Mouse (Mus musculus): Measurements from ENCODE around the gene Ctf2. TPM values are rescaled to one million over a fixed set of nuclear protein-coding genes. Genes with fewer than 3 reads are reported as not detected.

Gene Ctf2
- polyA plus RNA-seq, 1 experiment from 2014 or later, result 0.36 TPM

DNA sequence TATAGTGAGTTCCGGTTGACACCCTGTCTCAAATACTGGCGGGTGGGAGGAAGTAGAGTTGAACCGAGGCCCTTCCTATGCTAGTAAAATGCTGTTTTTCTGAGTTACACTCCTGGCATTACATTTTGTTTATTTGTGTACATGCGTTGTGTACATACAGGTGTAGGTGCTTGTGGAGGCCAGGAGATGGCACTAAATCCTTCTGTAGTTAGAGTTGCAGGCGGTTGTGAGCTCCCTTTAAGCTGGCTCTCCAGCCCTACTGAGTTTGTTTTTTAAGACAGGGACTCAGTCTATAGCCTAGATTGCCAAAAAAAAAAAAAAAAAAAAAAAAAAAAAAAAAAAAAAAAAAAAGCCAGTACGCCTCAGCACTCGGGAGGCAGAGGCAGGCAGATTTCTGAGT lies 4.1 kb downstream of the Ctf2 start:
- 89% methylated on average over 7 of the region's 7 CpGs for WGBS
- Histone ChIP-seq H3K4me1 (no peaks in the 10 kb centered on the region), H3K36me3 (ENCODE audit: poor library complexity, severe bottlenecking) (no peaks in the 10 kb centered on the region), H3K27me3 (no peaks in the 10 kb centered on the region), H3K9me3 (replicated peaks) (no peaks in the 10 kb centered on the region), H3K4me3 (no peak overlapping the region), H3K4me2 (no peak overlapping the region), H3K9ac (no peak overlapping the region), H3K27ac (no peak overlapping the region)
- no peak for ATAC-seq

DNA sequence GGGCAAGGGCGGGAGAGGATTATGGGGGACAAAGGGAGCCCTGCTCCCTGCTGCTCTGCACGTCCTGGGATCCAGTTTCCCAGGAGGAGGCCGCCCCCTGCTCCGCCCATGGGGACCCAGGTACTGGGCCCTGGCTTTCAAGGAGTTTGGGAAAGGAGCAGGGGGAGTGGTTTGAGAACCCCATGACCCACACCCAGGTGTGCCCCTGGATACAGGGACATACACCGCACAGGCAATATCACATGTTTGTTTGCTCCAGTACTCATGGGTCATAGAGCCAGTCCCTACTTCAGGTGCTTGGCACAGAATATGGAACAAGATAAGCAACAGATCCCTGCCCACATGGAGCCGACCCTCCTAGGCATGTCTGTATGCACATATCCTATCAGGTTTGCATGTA lies 6.0 kb downstream of the Ctf2 start:
- Histone ChIP-seq H3K9ac (no peak overlapping the region), H3K4me2 (no peak overlapping the region), H3K9me3 (replicated peaks) (no peaks in the 10 kb centered on the region), H3K36me3 (ENCODE audit: poor library complexity, severe bottlenecking) (no peaks in the 10 kb centered on the region), H3K27me3 (no peaks in the 10 kb centered on the region), H3K27ac (no peak overlapping the region), H3K4me1 (no peaks in the 10 kb centered on the region), H3K4me3 (no peak overlapping the region)
- WGBS, result 48% methylated on average over 6 of the region's 6 CpGs
- no peak for ATAC-seq

DNA sequence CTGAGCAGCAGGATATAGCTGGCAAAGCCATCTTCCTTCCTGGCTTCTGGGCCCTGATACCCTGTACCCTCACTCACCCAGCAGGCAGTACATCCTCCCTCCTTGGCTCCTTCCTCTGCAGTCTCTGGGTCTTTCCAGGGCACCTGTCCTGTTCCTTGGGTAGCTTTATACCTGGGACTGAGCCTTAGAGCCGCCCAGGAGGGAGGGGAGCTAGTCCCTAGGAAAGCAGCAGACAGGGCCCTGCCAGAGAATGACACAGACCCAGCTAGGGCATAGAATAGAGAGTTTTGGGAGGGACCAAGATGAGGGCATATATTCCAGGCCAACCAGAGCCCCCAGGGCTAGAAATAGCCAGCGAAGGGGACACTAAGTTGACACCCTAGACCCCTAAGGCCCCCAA lies 6.5 kb downstream of the Ctf2 start:
- Histone ChIP-seq H3K9ac (no peak overlapping the region), H3K9me3 (replicated peaks) (no peaks in the 10 kb centered on the region), H3K27ac (no peak overlapping the region), H3K4me3 (no peak overlapping the region), H3K4me2 (no peak overlapping the region), H3K4me1 (no peaks in the 10 kb centered on the region), H3K36me3 (ENCODE audit: poor library complexity, severe bottlenecking) (no peaks in the 10 kb centered on the region), H3K27me3 (no peaks in the 10 kb centered on the region)
- WGBS, result 18% methylated on average over 2 of the region's 2 CpGs
- no peak for ATAC-seq

DNA sequence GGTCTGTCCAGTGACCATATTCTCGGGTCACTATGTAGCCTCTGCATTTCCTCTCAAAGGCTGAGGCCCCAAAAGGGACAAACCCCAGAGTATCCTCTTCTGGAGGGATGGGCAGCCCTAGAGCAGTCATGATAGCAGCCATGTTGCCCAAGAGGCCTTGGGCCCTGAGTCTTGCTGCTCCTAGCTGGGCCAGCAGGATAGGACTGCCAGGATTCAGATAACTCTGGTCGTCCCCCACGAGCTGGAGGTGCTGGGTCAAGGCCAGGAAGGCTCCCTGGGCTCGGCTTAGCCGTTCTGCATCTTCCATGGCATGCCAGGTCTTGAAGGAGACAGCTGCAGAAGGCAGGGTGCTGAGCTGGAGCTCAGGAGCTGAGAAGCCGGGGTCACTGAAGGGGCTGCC lies 12.7 kb downstream of the Ctf2 start:
- H3K4me1 ChIP-seq, result peaks cover 9% of the 10 kb centered on the region
- ATAC-seq, result no peak
- no peaks in the 10 kb centered on the region for H3K9me3 ChIP-seq (replicated peaks)
- H3K4me2 ChIP-seq, result no peak overlapping the region
- no peaks in the 10 kb centered on the region for H3K36me3 ChIP-seq (ENCODE audit: poor library complexity, severe bottlenecking)
- no peak overlapping the region for H3K4me3 ChIP-seq
- WGBS, result 94% methylated on average over 6 of the region's 6 CpGs
- H3K27me3 ChIP-seq, result no peaks in the 10 kb centered on the region
- no peak overlapping the region for H3K9ac ChIP-seq
- H3K27ac ChIP-seq, result no peak overlapping the region

DNA sequence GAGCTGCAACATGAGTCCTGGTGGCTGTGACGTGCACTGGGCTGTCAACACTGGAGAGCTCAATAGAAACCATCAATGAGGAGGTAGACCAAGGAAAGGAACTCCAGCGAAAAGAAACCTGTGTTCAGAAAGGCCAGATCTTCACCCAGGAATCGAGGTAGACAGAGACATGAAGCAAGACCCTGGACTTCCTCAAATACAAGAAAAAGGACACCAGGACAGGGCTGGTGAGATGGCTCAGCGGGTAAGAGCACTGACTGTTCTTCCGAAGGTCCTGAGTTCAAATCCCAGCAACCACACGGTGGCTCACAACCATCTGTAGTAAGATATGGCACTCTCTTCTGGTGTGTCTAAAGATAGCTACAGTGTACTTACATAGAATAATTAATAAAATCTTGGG lies 13.6 kb downstream of the Ctf2 start:
- H3K27ac ChIP-seq, result no peak overlapping the region
- no peak overlapping the region for H3K4me2 ChIP-seq
- H3K4me3 ChIP-seq, result no peak overlapping the region
- WGBS, result 89% methylated on average over 6 of the region's 6 CpGs
- peaks cover 11% of the 10 kb centered on the region for H3K4me1 ChIP-seq
- no peak overlapping the region for H3K9ac ChIP-seq
- no peaks in the 10 kb centered on the region for H3K27me3 ChIP-seq
- H3K36me3 ChIP-seq (ENCODE audit: poor library complexity, severe bottlenecking), result no peaks in the 10 kb centered on the region
- ATAC-seq, result no peak
- H3K9me3 ChIP-seq (replicated peaks), result no peaks in the 10 kb centered on the region

- H3K9me3 ChIP-seq (replicated peaks), result no peaks in the 10 kb centered on the region
- peak overlapping the region; percentile 65 for H3K4me2 ChIP-seq
- no peaks in the 10 kb centered on the region for H3K36me3 ChIP-seq (ENCODE audit: poor library complexity, severe bottlenecking)
- ATAC-seq, result peak; percentile 61
- peaks cover 23% of the 10 kb centered on the region for H3K4me1 ChIP-seq
- peak overlapping the region; percentile 36 for H3K4me3 ChIP-seq
- H3K27ac ChIP-seq, result no peak overlapping the region
- WGBS, result under 1% methylated on average over 37 of the region's 41 CpGs
- no peaks in the 10 kb centered on the region for H3K27me3 ChIP-seq
- H3K9ac ChIP-seq, result peak overlapping the region; percentile 66
These were observed 15.0 kb downstream of the Ctf2 start for GRCm38 (mm10) chr7:127716992-127717391.

- no peak overlapping the region for H3K9ac ChIP-seq
- no peak overlapping the region for H3K4me2 ChIP-seq
- H3K27me3 ChIP-seq, result no peaks in the 10 kb centered on the region
- WGBS, result 94% methylated on average over 4 of the region's 4 CpGs
- no peak overlapping the region for H3K27ac ChIP-seq
- ATAC-seq, result no peak
- H3K36me3 ChIP-seq (ENCODE audit: poor library complexity, severe bottlenecking), result no peaks in the 10 kb centered on the region
- no peak overlapping the region for H3K4me3 ChIP-seq
- peaks cover 30% of the 10 kb centered on the region for H3K4me1 ChIP-seq
- H3K9me3 ChIP-seq (replicated peaks), result no peaks in the 10 kb centered on the region
These were observed 17.1 kb downstream of the Ctf2 start for GRCm38 (mm10) chr7:127714816-127715215.

- Histone ChIP-seq H3K36me3 (ENCODE audit: poor library complexity, severe bottlenecking) (no peaks in the 10 kb centered on the region), H3K4me3 (peak within 1 kb of the TSS; percentile 32), H3K27ac (peak within 1 kb of the TSS; percentile 88), H3K9me3 (replicated peaks) (no peaks in the 10 kb centered on the region), H3K9ac (peak within 1 kb of the TSS; percentile 53), H3K27me3 (no peaks in the 10 kb centered on the region), H3K4me2 (peak within 1 kb of the TSS; percentile 64), H3K4me1 (peaks cover 40% of the 10 kb centered on the region)
- WGBS, result 2% methylated on average over 28 of the region's 28 CpGs
- peak; percentile 63 for ATAC-seq
These were observed 19.2 kb downstream of the Ctf2 start, which contains the start of gene Ctf1 for GRCm38 (mm10) chr7:127712461-127713385. Gene Ctf1 (plus strand): TSS chr7:127712736.

- no peak for ATAC-seq
- no peak overlapping the region for H3K9ac ChIP-seq
- H3K4me1 ChIP-seq, result peaks cover 40% of the 10 kb centered on the region
- peaks cover 1% of the 10 kb centered on the region; the same call in 1 of the 2 replicates for H3K36me3 ChIP-seq (ENCODE audit: poor library complexity, severe bottlenecking)
- no peak overlapping the region for H3K4me3 ChIP-seq
- H3K27me3 ChIP-seq, result no peaks in the 10 kb centered on the region
- H3K27ac ChIP-seq, result peak overlapping the region; percentile 88
- no peak overlapping the region for H3K4me2 ChIP-seq
- WGBS, result 72% methylated on average over 3 of the region's 3 CpGs
- H3K9me3 ChIP-seq (replicated peaks), result no peaks in the 10 kb centered on the region
These were observed 20.5 kb downstream of the Ctf2 start for GRCm38 (mm10) chr7:127711456-127711855.

- Histone ChIP-seq H3K9me3 (replicated peaks) (no peaks in the 10 kb centered on the region), H3K27me3 (no peaks in the 10 kb centered on the region), H3K36me3 (ENCODE audit: poor library complexity, severe bottlenecking) (peaks cover 6% of the 10 kb centered on the region; the same call in 1 of the 2 replicates), H3K4me1 (peaks cover 40% of the 10 kb centered on the region), H3K9ac (no peak overlapping the region), H3K4me3 (no peak overlapping the region), H3K27ac (peak overlapping the region; percentile 88; the same call in 1 of the 2 replicates), H3K4me2 (no peak overlapping the region)
- WGBS, result 85% methylated on average over 3 of the region's 3 CpGs
- no peak for ATAC-seq
These were observed 20.9 kb downstream of the Ctf2 start for GRCm38 (mm10) chr7:127711031-127711430.

DNA sequence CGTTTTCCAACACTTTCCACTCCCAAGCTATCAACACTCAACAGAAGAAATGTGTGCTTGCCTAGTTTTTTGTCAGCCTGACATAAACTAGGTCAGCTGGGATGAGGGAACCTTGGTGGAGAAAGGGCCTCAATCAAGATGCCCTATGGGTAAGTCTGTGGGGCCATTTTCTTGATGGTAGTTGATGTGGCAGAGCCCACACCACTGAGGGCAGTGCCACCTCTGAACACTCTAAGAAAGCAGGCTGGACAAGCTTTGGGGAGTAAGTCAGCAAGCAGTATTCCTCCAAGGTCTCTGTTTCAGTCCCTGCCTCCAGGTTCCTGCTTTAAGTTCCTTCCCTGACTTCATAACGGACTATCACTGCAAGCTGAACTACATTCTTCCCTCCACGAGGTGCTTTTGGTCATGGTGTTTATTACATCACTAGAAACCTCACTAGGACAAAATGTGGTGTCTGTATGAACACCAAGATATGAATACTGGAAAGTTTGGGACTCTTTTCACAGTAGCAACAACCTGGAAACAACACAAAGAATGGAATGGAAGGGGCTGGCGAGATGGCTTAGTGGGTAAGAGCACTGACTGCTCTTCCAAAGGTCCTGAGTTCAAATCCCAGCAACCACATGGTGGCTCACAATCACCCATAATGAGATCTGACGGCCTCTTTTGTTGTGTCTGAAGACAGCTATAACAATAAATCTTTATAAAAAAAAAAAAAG lies 22.5 kb downstream of the Ctf2 start:
- H3K9me3 ChIP-seq (replicated peaks), result no peaks in the 10 kb centered on the region
- H3K36me3 ChIP-seq (ENCODE audit: poor library complexity, severe bottlenecking), result peaks cover 21% of the 10 kb centered on the region
- 77% methylated on average over 5 of the region's 5 CpGs for WGBS
- no peaks in the 10 kb centered on the region for H3K27me3 ChIP-seq
- H3K4me2 ChIP-seq, result peak overlapping the region; percentile 70
- H3K9ac ChIP-seq, result peak overlapping the region; percentile 88; the same call in 1 of the 2 replicates
- H3K4me1 ChIP-seq, result peaks cover 40% of the 10 kb centered on the region
- H3K4me3 ChIP-seq, result peak overlapping the region; percentile 76
- H3K27ac ChIP-seq, result peak overlapping the region; percentile 95
- no peak for ATAC-seq

Measured in forebrain, embryonic 13.5 days (tissue).